Mouse (Mus musculus): ENCODE measurements at regions not wholly inside any gene's neighbourhood (a gene's known extent, or its start where the extent isn't known, plus 50 kb on each side); places are given as distances from the start of the nearest gene placed in this dataset.

DNA sequence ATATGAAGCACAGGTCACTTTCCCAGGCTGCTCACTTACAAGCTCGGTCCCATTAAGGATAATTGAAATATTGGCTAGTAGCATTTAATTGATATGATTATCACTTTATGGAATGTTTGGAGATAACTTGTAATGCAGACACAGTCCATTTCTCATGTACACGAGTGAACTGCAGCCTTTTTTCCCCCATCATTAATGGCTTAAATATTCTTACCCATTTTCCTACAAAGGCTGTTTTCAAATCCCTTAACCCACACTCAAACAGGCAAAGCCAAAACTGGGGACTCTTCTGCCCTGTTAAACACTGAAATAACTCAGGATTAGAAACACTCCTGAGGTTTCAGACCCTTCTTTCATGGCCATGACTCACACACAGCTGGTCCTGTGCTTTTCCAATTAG, 649.2 kb upstream of the Tenm3 start:
- no peaks in the 10 kb centered on the region for H3K27me3 ChIP-seq
- ATAC-seq (ENCODE audit: low FRiP score): no peak
- H3K4me2 ChIP-seq: no peak overlapping the region
- H3K27ac ChIP-seq: no peak overlapping the region
- H3K4me1 ChIP-seq (replicated peaks): no peaks in the 10 kb centered on the region
- H3K36me3 ChIP-seq: no peaks in the 10 kb centered on the region
- 76% methylated on average over 2 of the region's 2 CpGs for WGBS
- no peak overlapping the region for H3K4me3 ChIP-seq
- no peaks in the 10 kb centered on the region for H3K9me3 ChIP-seq
- no peak overlapping the region for H3K9ac ChIP-seq

DNA sequence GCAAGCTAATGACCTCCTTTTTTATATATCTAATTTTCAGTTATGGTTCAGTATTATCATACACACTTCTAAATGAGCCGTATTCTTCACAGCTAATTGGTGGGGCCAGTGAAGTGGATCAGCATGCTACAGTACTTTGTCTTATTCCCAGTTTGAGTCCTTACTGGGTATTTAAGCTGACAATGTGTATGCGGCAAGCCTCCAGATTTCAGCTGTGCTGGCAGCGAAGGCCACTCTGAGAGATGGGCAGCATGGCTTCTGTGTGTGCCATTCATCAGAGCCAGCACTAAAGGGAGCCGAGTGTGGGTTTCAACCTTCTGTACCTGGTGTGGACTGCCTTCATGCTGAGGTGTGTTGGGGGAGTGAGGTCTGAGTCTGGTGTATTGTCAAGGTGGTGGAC, 641.5 kb upstream of the Tenm3 start:
- ATAC-seq (ENCODE audit: low FRiP score): peak; percentile 59; the same call in 1 of the 2 replicates
- H3K9ac ChIP-seq: no peak overlapping the region
- H3K9me3 ChIP-seq: no peaks in the 10 kb centered on the region
- H3K4me1 ChIP-seq (replicated peaks): peaks cover 6% of the 10 kb centered on the region; the same call in 1 of the 2 replicates
- H3K4me3 ChIP-seq: no peak overlapping the region
- WGBS: 42% methylated on average over 4 of the region's 4 CpGs
- H3K36me3 ChIP-seq: no peaks in the 10 kb centered on the region
- no peaks in the 10 kb centered on the region for H3K27me3 ChIP-seq
- no peak overlapping the region for H3K4me2 ChIP-seq
- H3K27ac ChIP-seq: peak overlapping the region; percentile 64

DNA sequence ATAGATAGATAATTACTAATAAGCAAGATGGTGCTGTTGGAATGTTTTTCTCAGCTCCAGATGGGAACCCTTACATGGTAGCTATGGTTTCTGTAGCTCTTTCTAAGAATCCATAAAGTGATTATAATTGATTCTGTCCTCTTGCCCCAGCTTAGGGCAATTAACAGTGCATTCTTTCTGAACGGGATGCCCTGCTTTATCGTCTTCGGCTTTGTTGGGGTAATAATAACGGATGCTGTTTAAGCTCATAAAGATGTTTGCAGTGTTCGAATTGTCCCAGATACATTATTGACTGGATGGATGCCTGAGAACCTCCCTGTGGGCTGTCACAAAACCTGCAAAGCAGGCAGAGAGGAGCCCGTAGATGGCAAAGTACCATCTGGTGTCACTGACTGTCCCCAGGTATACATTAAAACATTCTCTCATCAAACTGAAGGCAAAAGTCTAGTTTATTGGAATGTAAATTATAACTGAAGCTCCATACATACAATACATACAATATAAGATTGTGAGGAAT, 637.8 kb upstream of the Tenm3 start:
- H3K27ac ChIP-seq: no peak overlapping the region
- H3K36me3 ChIP-seq: no peaks in the 10 kb centered on the region
- H3K4me3 ChIP-seq: no peak overlapping the region
- ATAC-seq (ENCODE audit: low FRiP score): no peak
- H3K4me1 ChIP-seq (replicated peaks): peaks cover 6% of the 10 kb centered on the region; the same call in 1 of the 2 replicates
- no peaks in the 10 kb centered on the region for H3K27me3 ChIP-seq
- H3K9me3 ChIP-seq: no peaks in the 10 kb centered on the region
- no peak overlapping the region for H3K4me2 ChIP-seq
- H3K9ac ChIP-seq: no peak overlapping the region
- whole genome bisulfite sequencing: 56% methylated on average over 6 of the region's 6 CpGs

DNA sequence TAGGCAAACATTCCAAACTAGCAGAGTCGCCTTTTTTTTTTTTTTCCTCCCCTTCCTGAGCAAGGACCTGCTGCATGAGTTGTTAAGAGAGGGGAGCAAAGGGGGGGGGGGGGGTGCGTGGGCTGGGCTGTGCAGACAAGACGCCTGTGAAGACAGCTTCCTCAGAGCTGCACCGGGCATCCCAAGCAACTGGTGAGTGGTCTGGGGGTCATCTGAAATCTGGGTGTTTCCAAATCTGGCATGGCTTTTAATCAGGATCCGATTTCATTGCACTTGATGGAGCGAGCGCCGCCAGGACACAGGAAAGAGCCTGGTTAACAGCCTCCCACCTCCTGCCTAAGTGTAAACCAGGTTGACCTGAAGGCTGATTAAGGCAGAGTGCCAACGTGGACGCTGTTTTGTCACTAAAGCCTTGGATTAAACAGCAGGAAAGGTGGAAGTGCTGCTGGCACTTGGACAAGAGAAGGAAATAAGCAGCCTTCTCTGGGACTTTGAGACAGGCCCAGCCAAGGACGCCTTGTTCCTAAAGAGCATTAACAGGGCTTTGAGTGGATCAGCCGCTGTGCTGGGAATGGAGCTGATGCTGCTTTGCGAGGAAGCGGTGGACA, 622.3 kb upstream of the Tenm3 start:
- 54% methylated on average over 14 of the region's 14 CpGs for WGBS
- no peaks in the 10 kb centered on the region for H3K36me3 ChIP-seq
- H3K4me3 ChIP-seq: no peak overlapping the region
- no peak overlapping the region for H3K27ac ChIP-seq
- H3K4me1 ChIP-seq (replicated peaks): peaks cover 20% of the 10 kb centered on the region
- no peaks in the 10 kb centered on the region for H3K27me3 ChIP-seq
- H3K9me3 ChIP-seq: no peaks in the 10 kb centered on the region
- H3K9ac ChIP-seq: no peak overlapping the region
- H3K4me2 ChIP-seq: no peak overlapping the region
- ATAC-seq (ENCODE audit: low FRiP score): no peak

DNA sequence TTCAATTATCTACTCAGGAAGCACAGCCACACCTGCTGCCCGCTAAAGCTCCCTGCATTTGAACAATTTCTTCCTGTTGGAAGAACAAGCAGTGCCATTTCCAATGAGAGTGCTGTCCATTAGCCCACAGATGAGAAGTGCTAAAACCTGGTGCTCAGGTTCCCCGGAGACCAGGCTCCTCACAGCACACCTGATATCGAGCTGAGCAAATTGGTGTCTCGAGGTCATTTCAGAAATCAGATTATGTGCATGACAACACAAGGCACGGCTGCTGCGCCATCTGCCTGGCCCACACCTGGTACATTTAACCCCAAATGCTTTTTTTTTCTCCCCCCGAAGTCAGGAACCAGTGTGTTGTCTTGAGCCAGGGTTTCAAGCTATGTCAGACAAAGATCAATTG, 621.3 kb upstream of the Tenm3 start:
- no peak for ATAC-seq (ENCODE audit: low FRiP score)
- WGBS: 44% methylated on average over 7 of the region's 7 CpGs
- no peaks in the 10 kb centered on the region for H3K9me3 ChIP-seq
- no peak overlapping the region for H3K4me2 ChIP-seq
- no peaks in the 10 kb centered on the region for H3K27me3 ChIP-seq
- H3K4me1 ChIP-seq (replicated peaks): peaks cover 20% of the 10 kb centered on the region
- no peak overlapping the region; the same call in 1 of the 2 replicates for H3K27ac ChIP-seq
- H3K9ac ChIP-seq: no peak overlapping the region
- no peaks in the 10 kb centered on the region for H3K36me3 ChIP-seq
- no peak overlapping the region for H3K4me3 ChIP-seq

DNA sequence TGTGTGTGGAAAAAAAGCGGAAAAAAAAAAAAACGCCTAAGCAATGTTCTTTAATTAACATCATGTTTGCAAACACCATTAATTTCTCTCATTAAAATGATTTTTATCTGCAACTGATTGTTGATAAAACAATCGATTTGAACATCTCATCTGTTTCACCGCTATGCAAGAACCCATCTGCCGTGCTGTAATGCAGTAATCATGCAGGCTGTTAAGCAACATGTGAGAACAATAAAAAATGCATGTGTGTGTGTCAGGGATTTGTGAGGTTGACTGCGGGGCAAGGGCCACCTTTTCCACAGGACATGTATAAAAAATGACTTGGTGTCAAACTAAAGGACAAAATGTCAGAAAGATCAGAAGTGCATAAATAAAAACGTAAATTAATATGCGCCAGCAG, 618.9 kb upstream of the Tenm3 start:
- Histone ChIP-seq H3K4me1 (replicated peaks) (peaks cover 20% of the 10 kb centered on the region), H3K36me3 (no peaks in the 10 kb centered on the region), H3K27me3 (no peaks in the 10 kb centered on the region), H3K27ac (0 out of 2 replicates have a peak overlapping the region, but pooled peaks have one; percentile 32), H3K4me3 (no peak overlapping the region), H3K4me2 (no peak overlapping the region), H3K9me3 (no peaks in the 10 kb centered on the region), H3K9ac (no peak overlapping the region)
- no peak for ATAC-seq (ENCODE audit: low FRiP score)
- WGBS: 35% methylated on average over 8 of the region's 8 CpGs

DNA sequence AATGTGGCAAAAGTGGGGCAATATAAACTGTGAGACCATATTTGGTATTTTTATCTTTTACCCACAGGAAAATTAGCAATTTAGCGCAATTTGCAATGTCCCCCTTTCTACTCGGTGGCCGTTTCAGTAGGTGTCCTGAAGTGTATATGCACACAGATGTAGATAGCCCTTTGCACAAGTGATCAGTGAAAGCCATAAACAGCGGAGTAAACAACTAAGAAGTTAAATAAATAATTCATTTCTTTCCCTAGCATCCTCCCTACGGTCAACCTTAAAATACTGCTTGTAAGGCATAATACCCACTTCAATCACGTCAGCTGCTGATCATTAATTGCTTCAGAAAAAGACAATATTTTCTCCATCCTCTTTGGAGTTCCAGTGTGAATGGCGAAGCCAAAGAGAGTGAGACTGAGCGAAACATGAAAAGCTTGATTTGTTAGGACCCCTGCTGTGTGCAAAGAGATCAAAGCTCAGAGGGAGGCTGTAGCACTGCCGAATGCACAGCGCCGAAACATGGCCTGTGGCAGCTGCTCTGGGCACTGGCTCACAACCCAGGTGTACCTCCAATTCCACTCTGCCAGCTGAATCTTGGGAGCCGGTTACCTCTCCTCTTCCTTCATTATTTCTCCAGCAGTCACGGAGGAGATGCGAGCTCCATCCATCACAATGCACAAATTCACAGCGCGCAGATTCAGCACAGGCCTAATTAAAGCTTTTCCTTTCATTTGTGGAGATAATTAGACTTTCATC, 618.1 kb upstream of the Tenm3 start:
- Histone ChIP-seq H3K27ac (peak overlapping the region; percentile 80), H3K27me3 (no peaks in the 10 kb centered on the region), H3K4me2 (peak overlapping the region; percentile 44), H3K4me1 (replicated peaks) (peaks cover 20% of the 10 kb centered on the region), H3K9me3 (no peaks in the 10 kb centered on the region), H3K4me3 (peak overlapping the region; percentile 20), H3K36me3 (no peaks in the 10 kb centered on the region), H3K9ac (peak overlapping the region; percentile 15; the same call in 1 of the 2 replicates)
- 18% methylated on average over 16 of the region's 16 CpGs for WGBS
- peak; percentile 91 for ATAC-seq (ENCODE audit: low FRiP score)

DNA sequence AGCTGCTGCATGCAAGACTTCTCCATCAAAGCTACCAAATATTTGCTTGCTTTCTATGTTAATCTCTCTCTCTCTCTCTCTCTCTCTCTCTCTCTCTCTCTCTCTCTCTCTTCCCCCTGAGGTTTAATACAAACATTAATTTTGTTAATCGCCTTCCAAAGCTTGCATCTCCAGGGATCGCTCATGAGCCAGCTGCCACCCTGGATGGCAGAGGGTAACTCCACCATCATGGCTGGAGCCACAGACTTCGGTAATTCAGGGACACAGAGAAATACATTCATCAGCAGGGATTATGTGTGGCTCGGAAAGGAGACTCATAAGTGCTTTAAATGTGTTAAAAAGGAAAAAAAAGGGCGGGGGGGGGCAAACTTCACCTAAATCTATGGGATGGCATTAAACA, 601.7 kb upstream of the Tenm3 start:
- Histone ChIP-seq H3K9ac (no peak overlapping the region), H3K4me1 (replicated peaks) (peaks cover 9% of the 10 kb centered on the region; the same call in 1 of the 2 replicates), H3K27me3 (no peaks in the 10 kb centered on the region), H3K4me2 (no peak overlapping the region), H3K4me3 (no peak overlapping the region), H3K36me3 (no peaks in the 10 kb centered on the region), H3K27ac (no peak overlapping the region), H3K9me3 (no peaks in the 10 kb centered on the region)
- WGBS: 46% methylated on average over 5 of the region's 5 CpGs
- ATAC-seq (ENCODE audit: low FRiP score): no peak

DNA sequence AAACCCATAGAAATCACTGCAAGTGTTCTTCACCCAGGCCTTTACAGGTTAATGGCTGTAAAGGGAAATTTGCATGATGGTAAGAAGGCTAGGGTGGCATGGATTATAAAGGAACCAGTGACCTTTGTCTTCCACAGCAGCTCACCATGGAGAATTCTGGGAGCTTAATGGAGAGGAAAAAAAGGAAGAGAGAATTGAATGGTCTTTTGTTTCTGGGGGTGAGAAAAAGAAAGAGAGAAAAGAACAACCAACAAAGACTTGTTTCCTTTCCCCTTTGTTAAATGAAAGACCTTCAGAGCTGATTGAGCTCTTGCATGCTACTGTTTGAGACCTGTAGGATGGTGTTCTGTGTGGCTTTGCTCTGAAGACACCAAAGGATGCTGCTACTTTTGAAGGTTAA, 597.5 kb upstream of the Tenm3 start:
- Histone ChIP-seq H3K4me2 (no peak overlapping the region), H3K4me3 (no peak overlapping the region), H3K36me3 (no peaks in the 10 kb centered on the region), H3K9me3 (no peaks in the 10 kb centered on the region), H3K9ac (no peak overlapping the region), H3K4me1 (replicated peaks) (peaks cover 9% of the 10 kb centered on the region; the same call in 1 of the 2 replicates), H3K27me3 (no peaks in the 10 kb centered on the region), H3K27ac (no peak overlapping the region)
- no peak for ATAC-seq (ENCODE audit: low FRiP score)

DNA sequence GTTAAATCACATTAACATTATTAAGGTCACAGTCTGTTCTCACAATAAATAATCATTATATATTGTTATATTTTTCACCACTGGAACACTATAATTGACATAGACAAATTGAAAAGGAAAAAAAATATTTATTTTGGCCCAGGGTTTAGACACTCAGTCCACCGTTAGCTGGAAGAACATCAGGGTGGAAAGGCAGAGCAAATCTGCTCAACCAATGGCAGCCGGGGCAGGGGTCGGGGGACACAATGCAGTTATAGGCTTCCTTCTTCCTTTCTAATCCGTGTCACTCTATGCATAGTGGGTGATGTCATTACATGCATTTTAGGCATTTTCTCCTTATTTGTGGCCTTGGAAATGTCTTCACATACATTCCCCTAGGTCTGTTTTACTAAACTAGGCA, 552.8 kb upstream of the Tenm3 start:
- H3K4me1 ChIP-seq (replicated peaks): no peaks in the 10 kb centered on the region
- no peaks in the 10 kb centered on the region for H3K9me3 ChIP-seq
- H3K27me3 ChIP-seq: no peaks in the 10 kb centered on the region
- no peak overlapping the region for H3K4me2 ChIP-seq
- 80% methylated on average over 4 of the region's 4 CpGs for WGBS
- no peak overlapping the region for H3K9ac ChIP-seq
- H3K36me3 ChIP-seq: no peaks in the 10 kb centered on the region
- no peak for ATAC-seq (ENCODE audit: low FRiP score)
- H3K27ac ChIP-seq: no peak overlapping the region
- H3K4me3 ChIP-seq: no peak overlapping the region

DNA sequence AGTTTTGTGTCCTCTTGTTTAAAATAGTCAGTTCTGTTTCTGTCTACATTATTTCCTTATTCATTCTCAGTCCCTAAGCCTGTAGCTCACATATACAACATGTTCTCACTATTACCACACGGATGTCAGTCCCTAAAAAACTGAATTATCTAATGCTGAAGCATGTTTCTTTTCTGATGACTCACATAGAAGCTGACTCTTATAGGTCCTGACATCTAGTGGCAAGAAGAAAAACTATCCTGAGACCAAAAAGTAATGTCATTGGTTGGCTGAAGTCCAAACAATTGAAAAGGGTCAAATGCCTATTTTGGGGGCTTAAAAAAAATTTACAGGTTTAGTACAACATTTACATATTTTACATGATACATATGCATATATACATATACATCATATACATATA, 551.3 kb upstream of the Tenm3 start:
- WGBS: 21% methylated on average over 1 of the region's 1 CpGs
- ATAC-seq (ENCODE audit: low FRiP score): no peak

DNA sequence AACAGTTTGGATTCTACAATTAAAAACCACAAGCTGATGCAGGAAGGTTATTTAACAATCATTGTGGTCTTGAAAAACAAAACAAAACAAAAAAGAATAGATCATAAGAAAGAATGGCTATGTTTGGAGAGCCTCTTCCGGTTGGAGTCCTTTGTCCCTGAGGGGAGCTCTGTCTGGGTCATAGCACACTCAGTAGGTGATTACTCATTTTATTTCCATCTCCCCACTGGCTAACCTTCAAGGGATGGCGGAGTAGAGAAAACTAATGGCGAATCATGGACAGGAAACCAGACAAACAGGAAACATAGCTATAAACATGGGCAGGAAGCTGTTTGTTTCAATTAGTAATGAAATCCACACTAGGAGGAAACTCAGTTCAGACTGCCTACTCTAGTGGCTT, 545.8 kb upstream of the Tenm3 start:
- Histone ChIP-seq H3K9ac (no peak overlapping the region), H3K4me3 (no peak overlapping the region), H3K27ac (no peak overlapping the region), H3K4me1 (replicated peaks) (no peaks in the 10 kb centered on the region), H3K9me3 (no peaks in the 10 kb centered on the region), H3K27me3 (no peaks in the 10 kb centered on the region), H3K36me3 (no peaks in the 10 kb centered on the region), H3K4me2 (no peak overlapping the region)
- 74% methylated on average over 3 of the region's 3 CpGs for WGBS
- no peak for ATAC-seq (ENCODE audit: low FRiP score)

More for the DNA sequence above, 551.3 kb upstream of the Tenm3 start:
- Histone ChIP-seq H3K4me2 (no peak overlapping the region), H3K9me3 (no peaks in the 10 kb centered on the region), H3K9ac (no peak overlapping the region), H3K4me3 (no peak overlapping the region), H3K27ac (no peak overlapping the region), H3K4me1 (replicated peaks) (no peaks in the 10 kb centered on the region), H3K27me3 (no peaks in the 10 kb centered on the region), H3K36me3 (no peaks in the 10 kb centered on the region)

DNA sequence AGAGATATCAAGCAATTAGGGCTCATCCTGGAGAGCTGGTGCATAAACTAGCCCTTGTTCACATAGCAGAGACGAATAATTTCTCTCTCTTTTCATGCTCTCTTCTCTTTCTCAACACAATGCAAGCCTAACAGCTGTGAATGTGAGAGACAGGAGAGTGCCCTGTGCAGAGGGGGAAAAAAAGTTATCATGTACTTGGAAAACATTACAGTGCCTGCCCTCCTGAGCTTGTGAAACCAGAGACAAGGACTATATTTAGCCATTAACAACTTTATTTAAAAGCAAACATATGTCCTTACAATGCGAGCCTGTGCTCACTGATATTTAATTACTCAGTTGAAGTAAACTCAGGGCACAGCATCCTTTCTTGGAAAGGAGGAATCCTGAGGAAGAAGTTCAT, 543.8 kb upstream of the Tenm3 start:
- Histone ChIP-seq H3K27me3 (no peaks in the 10 kb centered on the region), H3K4me3 (no peak overlapping the region), H3K9ac (no peak overlapping the region), H3K4me1 (replicated peaks) (no peaks in the 10 kb centered on the region), H3K9me3 (no peaks in the 10 kb centered on the region), H3K4me2 (no peak overlapping the region), H3K36me3 (no peaks in the 10 kb centered on the region), H3K27ac (no peak overlapping the region)
- no peak for ATAC-seq (ENCODE audit: low FRiP score)
- 61% methylated on average over 2 of the region's 2 CpGs for WGBS

All from hindbrain, embryonic 13.5 days (tissue).